Mouse (Mus musculus) MEL (cell line): ENCODE data around the gene Tlr8.

Experiments
- CTCF ChIP-seq, 3 experiments: IDR thresholded peaks in 2 of 3; conservative IDR thresholded peaks in 1 of 3; 2 replicates each; pipeline ENCODE4 v1.5.1; 2011 to 2012; ENCODE audit warnings: low read length in 3 of 3, low read depth in 2 of 3, mild to moderate bottlenecking in 2 of 3, improper control_type of control experiment in 1 of 3, inconsistent platforms in 1 of 3, mixed read lengths in 1 of 3, moderate library complexity in 1 of 3; ENCODE audit not compliant: control insufficient read depth in 1 of 3, insufficient read depth in 1 of 3, poor library complexity in 1 of 3, severe bottlenecking in 1 of 3
- E2F4 ChIP-seq: IDR thresholded peaks from 2 replicates; pipeline ENCODE4 v1.6.1; 2011; ENCODE audit warnings: low read depth, low read length, improper control_type of control experiment, borderline replicate concordance
- GATA1 ChIP-seq: IDR thresholded peaks from 2 replicates; pipeline ENCODE4 v1.6.1; 2011; ENCODE audit warnings: low read depth, low read length, improper control_type of control experiment
- MAFK ChIP-seq: IDR thresholded peaks from 2 replicates; pipeline ENCODE4 v1.6.1; 2011; ENCODE audit warnings: low read depth, mild to moderate bottlenecking, low read length, improper control_type of control experiment, borderline replicate concordance
- MAX ChIP-seq: IDR thresholded peaks from 2 replicates; pipeline ENCODE4 v1.6.1; 2011; ENCODE audit warnings: low read length, improper control_type of control experiment
- MAZ ChIP-seq: IDR thresholded peaks from 2 replicates; pipeline ENCODE4 v1.6.1; 2012; ENCODE audit warnings: low read depth, mild to moderate bottlenecking, inconsistent platforms, low read length, improper control_type of control experiment
- POLR2A ChIP-seq, 2 experiments: IDR thresholded peaks; 2 replicates each; pipeline ENCODE4 v1.6.1; 2011 to 2012; ENCODE audit warnings: low read length in 2 of 2, mild to moderate bottlenecking in 2 of 2, control low read depth in 1 of 2, improper control_type of control experiment in 1 of 2, low read depth in 1 of 2, moderate library complexity in 1 of 2; ENCODE audit not compliant: control insufficient read depth in 1 of 2, insufficient read depth in 1 of 2, poor library complexity in 1 of 2

DNA sequence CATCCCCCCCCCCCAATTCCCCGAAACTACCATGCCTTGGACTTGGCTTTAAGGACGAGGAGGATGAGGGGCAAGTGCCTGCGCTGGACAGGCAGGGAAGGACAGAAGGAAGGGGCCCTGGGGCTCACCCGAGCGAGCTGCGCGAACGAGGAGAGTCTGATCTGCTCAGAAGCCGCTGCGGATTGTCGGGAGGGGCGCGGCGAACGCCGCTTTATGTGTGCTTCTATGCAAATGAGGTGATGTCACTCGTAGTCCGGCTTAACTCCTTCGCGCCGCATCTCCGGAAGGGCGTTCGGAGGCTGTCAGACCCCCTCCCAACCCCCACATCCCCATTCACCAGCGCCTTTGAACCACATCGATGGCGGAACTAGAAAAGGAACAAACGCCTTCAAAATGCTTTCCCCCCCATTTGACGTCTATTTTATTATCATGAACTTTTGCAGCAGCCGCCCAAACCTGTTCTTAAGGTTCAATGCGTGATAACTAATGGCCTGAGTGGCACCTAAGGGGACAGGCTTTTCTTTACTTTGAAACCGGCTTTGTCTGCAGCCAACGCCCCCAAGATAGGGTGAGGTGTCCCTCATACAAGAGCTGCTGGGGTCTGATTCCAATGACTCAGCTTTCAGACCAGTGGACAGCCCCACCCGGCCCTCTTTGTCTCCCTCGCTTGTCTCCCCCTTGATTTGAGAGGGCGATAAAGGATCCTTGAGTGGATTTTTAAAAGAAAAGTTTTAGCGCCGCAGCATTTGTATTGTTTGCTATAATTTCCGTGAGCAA is 55.0 kb downstream of the Tlr8 start, which contains the start of gene Tmsb4x:
- TF ChIP-seq E2F4 (no peak), MAZ (no peak), GATA1 (no peak), MAX (no peak), CTCF (IDR thresholded peaks at IDR 0.05 in 2 of 3, conservative IDR thresholded peaks at IDR 0.05 in 1 of 3; ENCODE audit: control insufficient read depth in 1 of 3, insufficient read depth in 1 of 3, low read depth in 2 of 3, low read length in 3 of 3, poor library complexity in 1 of 3, severe bottlenecking in 1 of 3) (no peak), POLR2A (IDR thresholded peaks at IDR 0.05; ENCODE audit: control insufficient read depth in 1 of 2, insufficient read depth in 1 of 2, low read depth in 1 of 2, low read length in 2 of 2, poor library complexity in 1 of 2) (no peak), MAFK (no peak)
